Mouse (Mus musculus) gastrocnemius, postnatal 14 days (tissue): ENCODE results near the gene Robo3. TPM values are rescaled to one million over a fixed set of nuclear protein-coding genes. Genes with fewer than 3 reads are reported as not detected.
A peak's percentile ranks its signal among the peaks of the same experiment; 100 is the strongest.

Experiments used
- DNase-seq: peaks from one replicate; pipeline ENCODE4 v3.0.0; 2021; ENCODE audit warnings: mixed read lengths
- intact Hi-C: fragments of 180-260 bp; cut with DNase I; formaldehyde crosslinking; loops from one replicate; pipeline ENCODE4 v1.15.1; 2025; ENCODE audit warnings: low total_unique reads
- total RNA-seq, 2 experiments: library from RNA; stranded (reverse); gene quantifications; 2 replicates each; pipeline ENCODE4 v1.2.3; 2021

Gene Robo3
- total RNA-seq, 2 experiments from 2014 or later = not detected

GRCm38 (mm10) chr9:37384284-37385182 lies 48.5 kb downstream of the Robo3 start:
- intact Hi-C loops = no loop called here
- DNase-seq = peak; percentile 45

DNA sequence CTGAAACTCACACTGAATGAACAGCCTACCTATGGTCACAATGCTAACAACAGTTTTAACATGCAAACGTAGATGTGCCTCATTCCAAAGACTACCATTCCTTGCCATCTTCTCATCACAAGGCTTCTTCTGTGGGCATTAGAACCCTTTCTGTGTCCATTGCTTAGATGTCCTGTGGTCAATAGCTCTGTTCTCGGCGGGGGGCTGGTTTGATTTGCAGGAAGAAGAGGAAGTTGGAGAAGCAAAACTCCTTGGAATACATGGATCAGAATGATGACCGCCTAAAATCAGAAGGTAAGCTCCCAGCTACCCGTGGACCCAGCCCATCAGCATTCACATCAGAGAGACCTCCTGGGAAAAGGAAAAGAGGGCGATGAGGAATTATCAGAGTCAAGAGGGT lies 49.9 kb downstream of the Robo3 start:
- DNase-seq = no peak
- intact Hi-C loops = no loop called here

DNA sequence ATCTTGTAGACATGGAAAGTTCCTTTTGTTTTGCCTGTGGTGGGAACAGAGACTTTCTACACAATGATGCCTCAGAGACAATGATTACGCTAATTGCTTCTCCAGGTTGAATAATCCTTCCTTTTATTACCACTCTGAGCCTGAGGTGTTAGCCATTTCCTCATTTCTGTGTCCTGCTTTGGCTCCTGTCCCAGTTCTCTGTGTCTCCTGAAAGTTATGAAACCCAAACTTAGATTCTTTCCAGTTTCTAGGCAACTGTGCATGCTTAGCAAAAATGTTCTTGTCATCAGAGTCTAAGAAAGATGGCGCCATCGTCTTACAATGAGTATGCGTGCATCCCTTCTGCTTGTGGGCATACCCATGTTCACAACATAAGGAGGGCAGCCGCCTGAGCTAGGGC lies 57.3 kb downstream of the Robo3 start:
- DNase-seq = no peak
- intact Hi-C loops = no loop called here

DNA sequence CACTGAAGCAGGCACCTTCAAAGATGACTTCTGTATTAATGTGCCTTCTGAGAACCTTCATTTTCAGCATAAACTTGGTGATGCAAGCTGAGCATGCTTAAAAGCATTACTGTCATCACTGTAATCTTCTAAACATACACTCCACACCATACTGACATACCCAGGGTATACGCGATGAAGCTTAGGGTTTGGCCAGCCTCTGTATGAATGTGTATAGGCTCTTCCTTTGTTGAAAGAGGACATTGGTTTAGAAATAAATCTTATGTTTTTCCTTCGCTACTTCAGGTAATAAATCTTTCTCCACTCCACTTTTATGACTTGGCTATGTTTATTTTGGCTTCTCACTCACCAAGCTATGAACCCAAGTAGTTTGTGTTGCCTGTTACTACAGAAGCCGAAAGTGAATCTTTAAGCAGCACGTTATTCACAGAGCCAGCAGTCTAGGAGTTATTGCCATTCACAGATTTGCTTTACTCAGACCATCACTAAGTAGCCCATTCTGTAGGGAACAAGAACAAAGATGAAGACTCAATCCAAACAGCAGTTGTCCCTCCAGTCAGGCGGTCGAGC lies 61.7 kb downstream of the Robo3 start:
- DNase-seq = no peak
- intact Hi-C loops = no loop called here

GRCm38 (mm10) chr9:37368860-37369259 lies 64.2 kb downstream of the Robo3 start:
- intact Hi-C loops = no loop called here

GRCm38 (mm10) chr9:37368081-37368830 lies 64.8 kb downstream of the Robo3 start:
- intact Hi-C loops = no loop called here
- DNase-seq = no peak

More at GRCm38 (mm10) chr9:37368860-37369259, 64.2 kb downstream of the Robo3 start:
- DNase-seq = no peak

GRCm38 (mm10) chr9:37367301-37368080 lies 65.6 kb downstream of the Robo3 start, which contains the start of gene Hepacam:
Gene Hepacam (plus strand): TSS chr9:37367351.
- DNase-seq = no peak
- intact Hi-C loops = no loop called here

GRCm38 (mm10) chr9:37365706-37366105 lies 67.3 kb downstream of the Robo3 start:
- intact Hi-C loops = no loop called here
- DNase-seq = no peak

Other genes starting within 250 kb of the Robo3 start
- 1 to 10 TPM; 2.4 TPM for gene Tmem218, start 225.0 kb downstream of the Robo3 start, total RNA-seq
- gene Slc37a2, start 177.5 kb downstream of the Robo3 start, total RNA-seq = 1 to 10 TPM; 1.1 TPM
- gene Ccdc15, start 84.8 kb downstream of the Robo3 start, total RNA-seq = 1 to 10 TPM; 1.2 to 1.4 TPM
- 1 to 10 TPM in 1 of 2 experiments, under 1 TPM in 1; 0.11 to 1.3 TPM for gene Hepacam, start 65.9 kb downstream of the Robo3 start, total RNA-seq
- gene Robo4, start 31.3 kb downstream of the Robo3 start, total RNA-seq = 10 to 100 TPM; 16.7 to 23.6 TPM
- 1 to 10 TPM; 4.1 to 6.4 TPM for gene Msantd2, start 56.1 kb upstream of the Robo3 start, total RNA-seq
- 10 to 100 TPM; 43.4 to 58.2 TPM for gene Esam, start 94.8 kb upstream of the Robo3 start, total RNA-seq
- gene Vsig2, start 106.0 kb upstream of the Robo3 start, total RNA-seq = 1 to 10 TPM in 1 of 2 experiments, under 1 TPM in 1; 0.96 to 4.6 TPM
- 1 to 10 TPM; 2.2 to 2.3 TPM for gene Nrgn, start 119.7 kb upstream of the Robo3 start, total RNA-seq
- gene Siae, start 122.5 kb upstream of the Robo3 start, total RNA-seq = 1 to 10 TPM; 3.3 to 4.6 TPM
- gene Spa17, start 180.5 kb upstream of the Robo3 start, total RNA-seq = 1 to 10 TPM; 1.9 to 2.2 TPM
- gene Tbrg1, start 224.1 kb upstream of the Robo3 start, total RNA-seq = 10 to 100 TPM; 38.5 to 42.1 TPM
- gene Panx3, start 236.0 kb upstream of the Robo3 start, total RNA-seq = not detected